Mouse (Mus musculus): ENCODE results near the gene Zyx.

Zyx gene

DNA sequence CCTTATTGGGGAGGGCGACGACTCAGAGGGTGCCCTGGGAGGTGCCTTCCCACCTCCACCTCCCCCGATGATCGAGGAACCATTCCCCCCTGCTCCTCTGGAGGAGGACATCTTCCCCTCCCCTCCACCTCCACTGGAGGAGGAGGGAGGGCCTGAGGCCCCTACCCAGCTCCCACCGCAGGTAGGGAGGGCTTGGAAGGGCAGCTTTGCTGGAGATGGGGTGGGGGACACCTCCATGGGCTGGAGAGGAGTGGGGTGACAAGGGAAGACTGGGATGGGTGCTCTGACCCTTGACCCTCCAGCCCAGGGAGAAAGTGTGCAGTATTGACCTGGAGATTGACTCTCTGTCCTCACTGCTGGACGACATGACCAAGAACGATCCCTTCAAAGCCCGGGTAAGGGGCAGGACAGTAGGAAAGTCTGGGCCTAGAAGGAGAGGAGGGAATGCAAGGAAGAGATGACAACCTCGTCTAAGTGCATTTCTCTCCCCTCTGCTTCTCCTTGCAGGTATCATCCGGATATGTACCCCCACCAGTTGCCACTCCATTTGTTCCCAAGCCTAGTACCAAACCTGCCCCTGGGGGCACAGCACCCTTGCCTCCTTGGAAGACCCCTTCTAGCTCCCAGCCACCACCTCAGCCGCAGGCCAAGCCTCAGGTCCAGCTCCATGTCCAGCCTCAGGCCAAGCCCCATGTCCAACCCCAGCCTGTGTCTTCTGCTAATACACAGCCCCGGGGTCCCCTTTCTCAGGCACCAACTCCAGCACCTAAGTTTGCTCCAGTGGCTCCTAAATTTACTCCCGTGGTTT, 1.7 kb downstream of the Zyx start:
- no peak for DNase-seq

DNA sequence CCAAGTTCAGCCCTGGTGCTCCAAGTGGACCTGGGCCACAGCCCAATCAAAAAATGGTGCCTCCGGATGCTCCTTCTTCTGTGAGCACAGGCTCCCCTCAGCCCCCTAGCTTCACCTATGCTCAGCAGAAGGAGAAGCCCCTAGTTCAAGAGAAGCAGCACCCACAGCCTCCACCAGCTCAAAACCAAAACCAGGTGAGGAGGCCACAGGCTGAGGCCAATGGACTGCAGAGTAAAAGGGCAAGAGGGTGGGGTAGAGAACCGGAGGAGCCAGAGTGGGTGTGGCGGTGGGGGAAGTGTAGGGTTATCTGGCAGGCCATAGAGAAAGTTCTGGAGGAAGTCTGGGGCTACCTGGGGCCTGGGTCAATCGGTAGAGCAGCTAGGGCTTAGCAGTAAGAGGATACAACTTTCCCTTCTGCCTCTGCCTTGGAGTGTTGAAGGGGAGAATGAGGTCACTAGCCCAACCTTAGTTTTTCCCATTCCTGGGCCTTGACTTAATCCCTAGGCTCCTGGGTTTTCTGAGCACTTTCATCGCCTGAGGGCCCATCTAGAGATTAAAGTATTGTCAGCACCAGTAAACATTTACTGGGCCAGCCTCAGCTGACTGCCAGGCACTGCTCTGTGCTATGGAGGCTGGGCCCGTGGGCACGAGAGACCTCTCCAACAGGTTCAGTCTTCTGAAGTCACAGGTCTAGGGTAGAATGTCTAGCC, 2.5 kb downstream of the Zyx start:
- no peak for DNase-seq

DNA sequence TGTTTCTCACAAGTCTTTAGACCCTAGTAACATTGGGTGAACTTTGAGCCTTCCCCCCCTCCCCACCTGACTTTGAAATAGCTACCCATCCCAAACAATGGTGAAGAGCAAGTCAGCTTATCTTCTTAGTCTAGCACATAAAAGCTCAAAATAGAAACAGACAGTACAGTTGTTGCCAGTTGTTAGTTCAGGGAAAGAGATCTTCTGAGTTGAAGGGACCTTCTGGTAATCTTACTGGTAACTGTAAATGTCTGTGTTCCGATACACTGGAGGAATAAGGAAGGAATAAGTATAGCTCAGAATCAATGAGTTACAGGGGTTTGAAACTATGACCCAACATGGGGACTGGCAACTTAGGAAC, 3.0 kb downstream of the Zyx start:
- DNase-seq, result no peak

DNA sequence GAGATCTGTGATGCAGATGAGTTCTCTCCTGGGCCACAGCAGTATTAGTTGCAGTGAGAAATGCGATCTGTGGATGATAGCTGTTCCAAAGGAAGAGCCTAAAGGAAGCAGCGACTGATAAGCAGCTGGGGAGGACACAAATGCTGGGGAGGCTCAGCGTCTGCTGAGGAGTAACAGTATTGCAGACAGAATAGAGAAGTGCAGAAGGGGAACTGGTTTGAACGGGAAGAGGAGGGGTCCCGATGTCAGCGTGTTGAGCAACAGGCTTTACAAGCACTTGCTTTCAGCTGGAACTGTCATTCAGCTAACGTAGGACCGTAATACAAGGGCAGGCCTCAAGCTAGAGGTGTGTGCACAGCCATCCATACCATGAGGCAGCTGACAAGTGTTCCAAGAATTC, 3.8 kb downstream of the Zyx start:
- DNase-seq, result no peak

DNA sequence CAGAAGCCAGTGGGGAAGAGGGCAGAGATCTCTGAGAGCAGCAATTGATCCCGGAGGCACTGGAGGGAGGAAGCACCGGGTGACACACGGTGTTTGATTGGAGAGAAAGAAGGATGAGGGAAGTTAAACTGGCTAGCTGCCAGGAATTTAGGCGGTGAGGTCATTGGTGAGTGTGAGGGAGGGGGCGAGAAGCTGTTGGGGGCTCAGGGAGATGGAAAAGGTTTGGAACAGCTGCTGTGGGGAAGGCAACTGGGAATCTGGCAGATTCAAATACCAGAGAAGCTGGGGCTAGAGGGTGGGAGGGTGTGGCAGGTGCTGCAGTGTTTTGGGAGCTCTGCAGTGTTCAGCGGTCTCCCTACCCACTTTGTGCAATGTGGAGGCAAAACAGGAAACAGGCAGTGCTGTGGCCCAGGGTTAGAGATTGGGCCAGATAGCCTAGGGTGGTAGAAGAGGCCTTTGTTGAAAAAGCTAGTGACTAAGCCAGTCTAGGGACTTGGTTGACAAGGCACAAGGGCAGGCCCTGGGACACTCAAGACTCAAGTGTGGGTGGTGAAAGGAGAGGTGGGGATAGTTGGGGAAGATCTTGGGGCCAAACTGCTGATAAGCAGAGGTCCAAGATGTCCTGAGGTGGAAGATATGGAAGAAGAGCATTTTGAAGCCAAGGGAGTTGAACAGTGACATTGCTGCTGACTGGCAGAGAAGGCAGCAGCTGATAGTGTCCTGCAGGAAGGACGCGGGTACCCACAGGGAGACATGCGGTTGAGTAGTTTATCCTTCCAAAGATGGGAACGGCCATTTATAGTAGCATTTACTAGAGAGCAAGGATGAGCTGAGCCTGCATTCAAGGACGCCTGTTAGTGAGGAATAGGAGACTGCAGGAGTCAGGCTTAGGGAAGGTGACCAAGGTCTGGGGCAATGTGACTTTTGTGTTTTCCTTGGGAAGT, 4.9 kb downstream of the Zyx start:
- no peak for DNase-seq

DNA sequence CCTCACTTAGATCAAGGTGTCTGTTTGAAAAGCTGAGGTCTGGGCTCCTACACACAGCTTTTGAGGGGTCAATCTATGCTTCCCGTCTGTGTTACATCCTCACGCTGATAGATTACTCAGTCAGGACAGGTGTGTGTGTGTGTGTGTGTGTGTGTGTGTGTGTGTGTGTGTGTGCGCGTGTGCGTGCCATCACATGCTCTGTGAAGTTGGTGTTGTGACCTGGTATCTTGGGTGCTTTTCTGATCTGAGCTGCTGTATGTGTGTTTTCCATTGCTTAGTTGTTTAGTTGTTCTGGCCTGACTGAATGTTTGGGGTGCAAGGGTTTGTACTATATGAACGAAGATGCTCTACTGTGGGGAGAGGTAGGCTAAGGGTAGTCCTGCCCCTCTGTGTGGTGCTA, 5.9 kb downstream of the Zyx start:
- DNase-seq, result no peak

DNA sequence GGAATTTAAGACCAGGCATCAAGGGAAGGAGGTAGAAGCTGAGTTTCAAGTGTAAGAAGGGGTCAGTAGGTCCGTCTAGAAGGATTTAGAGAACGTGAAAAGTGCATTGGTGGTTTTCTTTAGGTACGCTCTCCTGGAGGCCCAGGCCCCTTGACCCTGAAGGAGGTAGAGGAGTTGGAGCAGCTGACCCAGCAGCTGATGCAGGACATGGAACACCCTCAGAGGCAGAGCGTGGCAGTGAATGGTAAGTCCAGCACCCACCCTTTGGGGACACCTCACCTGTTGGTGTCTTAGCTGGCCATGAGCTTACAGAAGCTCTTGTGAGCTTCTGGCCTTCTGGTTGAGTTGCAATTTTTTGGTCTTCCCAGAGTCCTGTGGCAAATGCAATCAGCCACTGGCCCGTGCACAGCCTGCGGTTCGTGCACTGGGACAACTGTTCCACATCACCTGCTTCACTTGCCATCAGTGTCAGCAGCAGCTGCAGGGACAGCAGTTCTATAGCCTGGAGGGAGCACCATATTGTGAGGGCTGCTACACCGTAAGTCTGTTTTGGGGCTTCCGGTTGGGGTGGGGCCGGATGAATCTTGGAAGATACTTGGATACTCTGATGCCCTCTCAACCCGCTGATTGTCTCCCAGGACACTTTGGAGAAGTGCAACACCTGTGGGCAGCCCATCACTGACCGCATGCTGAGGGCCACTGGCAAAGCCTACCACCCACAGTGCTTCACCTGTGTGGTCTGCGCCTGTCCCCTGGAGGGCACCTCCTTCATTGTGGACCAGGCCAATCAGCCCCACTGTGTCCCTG, 6.6 kb downstream of the Zyx start:
- no peak for DNase-seq

DNA sequence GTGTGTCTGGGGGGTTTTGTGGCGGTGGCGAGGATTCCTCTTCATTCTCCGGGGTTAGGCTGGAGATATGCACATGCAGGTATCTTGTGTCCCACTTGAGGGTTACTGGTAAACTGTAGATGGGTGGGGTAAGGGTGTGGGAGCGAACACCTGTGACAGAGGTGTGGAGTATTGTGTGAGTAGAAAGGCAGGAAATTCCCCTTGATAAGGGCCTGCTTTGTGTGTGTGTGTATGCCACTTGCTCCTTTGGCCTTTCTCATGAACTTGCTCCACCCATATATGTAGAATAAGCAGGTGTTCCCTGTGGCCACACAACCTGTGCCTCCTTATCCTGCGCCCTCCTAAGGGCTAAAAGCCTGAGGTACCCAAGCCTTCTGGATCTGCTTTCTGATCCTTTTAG, 7.5 kb downstream of the Zyx start:
- no peak for DNase-seq

DNA sequence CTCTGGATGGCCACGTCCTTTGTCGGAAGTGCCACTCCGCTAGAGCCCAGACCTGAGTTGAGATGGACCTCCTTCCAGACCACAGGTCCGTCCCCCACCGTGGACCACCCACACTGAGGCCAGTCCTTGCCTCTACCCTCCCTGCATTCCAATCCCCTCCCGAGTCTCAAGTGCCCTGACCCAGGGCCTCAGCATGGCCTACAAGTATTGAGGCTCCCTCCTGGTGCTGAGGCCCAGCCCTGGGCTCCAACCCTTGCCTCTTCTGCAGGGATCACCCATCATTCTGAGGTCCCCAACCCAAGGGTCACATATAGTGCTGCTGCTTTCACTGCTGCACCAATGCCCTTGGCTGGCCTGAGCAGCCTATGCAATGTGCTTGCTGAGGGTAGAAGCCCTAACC, 8.5 kb downstream of the Zyx start:
- no peak for DNase-seq

DNA sequence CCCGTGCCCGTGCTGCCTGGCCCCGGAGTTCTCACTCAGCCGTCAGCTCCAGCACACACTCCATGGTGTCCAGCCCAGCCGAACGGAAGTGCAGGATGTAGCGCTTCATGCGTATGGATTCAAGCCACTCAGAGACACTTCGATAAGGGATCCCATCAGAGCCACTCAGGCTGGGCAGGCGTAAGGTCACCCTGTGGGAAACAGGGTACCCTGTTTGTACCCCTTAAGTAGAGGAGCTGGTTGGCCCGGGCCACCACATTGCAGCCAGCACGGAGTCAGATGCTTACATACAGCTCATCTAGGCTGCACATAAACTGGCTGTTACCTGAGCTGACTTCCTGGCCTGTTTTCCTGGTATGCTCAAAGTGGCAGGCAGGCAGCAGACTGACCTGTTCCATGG, 9.5 kb downstream of the Zyx start:
- DNase-seq, result no peak

DNA sequence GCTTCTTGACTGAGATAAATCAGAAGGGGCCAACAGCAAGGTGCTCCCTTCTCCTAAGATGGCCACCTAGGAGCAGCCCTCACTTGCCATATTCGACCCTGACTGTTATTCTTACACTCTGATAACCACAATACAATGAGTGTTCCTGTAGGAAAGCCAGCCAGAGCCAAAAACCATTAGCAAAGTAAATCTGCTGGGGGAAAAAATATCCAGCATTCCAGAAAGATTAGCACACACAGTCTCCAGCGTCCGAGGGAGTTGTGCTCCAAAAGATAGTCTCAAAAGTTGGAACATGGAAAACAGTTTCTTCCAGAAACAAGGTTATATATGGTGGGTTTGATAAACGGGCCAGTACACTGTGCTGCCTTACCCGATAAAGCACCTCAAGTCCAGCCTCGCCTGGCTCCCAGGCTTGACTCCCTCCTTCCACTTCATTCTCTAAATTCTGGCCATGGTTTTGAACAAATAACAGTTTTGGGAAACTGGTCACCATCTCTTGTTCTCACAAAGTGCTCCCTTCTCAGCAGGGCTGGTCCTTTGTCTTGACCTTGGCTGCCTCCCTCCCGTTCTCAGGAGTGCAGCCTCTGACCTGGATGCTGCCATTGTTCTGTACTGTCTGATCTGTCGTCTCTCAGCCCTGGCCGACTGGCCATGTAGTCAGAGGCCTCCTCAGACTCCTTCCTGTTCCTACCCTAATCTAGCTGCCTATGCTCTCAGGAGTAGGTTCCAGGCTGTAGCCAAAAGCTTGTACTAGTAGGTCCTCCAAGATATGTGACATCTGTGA, 10.1 kb downstream of the Zyx start:
- DNase-seq, result no peak

DNA sequence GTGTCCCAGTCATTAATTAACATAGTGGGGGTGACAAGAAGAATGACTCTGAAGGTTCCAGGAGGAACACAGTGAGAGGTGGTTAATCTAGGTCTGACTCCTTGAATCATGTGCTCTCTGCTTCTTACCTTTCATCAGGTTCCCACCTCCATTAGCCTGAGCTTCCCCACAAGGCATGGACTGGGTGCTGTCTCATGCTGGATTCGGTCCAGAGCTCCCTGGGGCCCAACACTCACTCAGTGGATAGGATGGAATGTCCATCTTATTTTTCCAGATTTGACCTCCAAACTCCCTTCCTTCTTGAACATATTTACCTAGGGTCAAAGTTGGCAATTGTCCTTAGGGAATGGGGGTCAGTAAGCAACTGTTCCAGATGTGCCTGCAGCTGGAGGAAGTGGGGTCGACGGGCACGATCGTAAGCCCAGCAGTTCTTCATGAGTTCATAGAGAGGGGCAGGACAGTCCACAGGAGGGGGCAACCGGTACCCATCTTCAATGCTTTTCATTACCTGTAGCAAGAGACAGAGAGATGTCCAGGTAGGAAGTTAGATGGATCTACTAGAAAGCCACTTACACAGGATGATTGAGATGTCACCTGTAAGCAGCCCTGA, 10.9 kb downstream of the Zyx start:
- no peak for DNase-seq

DNA sequence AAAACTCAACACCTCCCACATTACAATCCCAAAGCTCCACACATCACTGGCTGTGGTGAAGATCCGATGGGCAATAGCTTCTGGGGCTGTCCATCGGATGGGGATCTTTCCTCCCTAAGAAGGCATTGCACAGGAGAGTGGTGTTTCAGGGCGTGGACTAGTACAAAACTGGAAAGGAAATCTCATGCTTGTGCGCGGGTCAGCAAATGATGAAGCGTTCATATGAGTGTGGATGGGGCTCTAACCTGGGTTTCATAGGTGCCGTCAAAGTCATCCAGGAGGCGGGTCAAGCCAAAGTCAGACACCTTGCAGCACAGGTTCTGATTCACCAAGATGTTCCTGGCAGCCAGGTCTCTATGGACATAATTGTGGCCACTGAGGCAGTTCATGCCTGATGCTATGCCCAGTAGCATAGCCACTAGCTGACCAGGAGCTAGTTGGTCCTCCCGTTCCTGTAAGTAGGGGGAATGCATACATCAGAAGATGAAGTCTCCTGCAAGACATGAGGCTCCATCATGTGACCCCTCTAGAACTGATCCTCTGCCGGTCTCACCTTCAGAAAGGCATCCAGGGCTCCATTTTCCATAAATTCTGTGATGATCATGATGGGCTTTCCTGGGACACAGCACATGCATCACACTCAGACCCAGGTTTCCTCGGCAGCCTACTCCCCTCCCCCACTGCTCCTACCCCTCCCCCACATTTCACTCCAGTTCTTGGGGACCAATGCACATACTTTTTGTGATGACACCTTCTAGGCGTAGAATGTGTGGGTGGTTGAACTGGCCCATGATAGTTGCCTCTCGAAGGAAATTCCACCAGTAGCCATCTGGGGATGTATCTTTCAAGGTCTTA, 11.8 kb downstream of the Zyx start:
- DNase-seq, result no peak

DNA sequence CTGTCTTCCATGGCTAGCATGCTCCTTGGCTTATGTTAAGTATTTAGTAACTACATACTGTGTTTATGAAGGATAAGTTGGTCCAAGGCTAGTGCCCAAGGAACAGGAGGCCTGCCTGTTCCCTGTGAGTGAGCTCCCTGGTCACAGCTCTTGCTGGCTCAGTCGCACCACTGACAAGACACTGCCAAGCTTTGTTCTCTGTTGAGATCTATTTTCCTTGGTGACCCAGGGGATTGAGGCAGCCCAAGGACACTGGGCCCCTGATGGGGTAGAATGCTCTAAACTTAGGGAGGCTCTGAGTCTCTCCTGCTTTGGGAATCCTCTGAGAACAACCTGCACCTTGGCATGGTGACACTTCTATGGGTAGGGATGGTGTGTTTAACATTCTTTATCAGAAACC, 12.6 kb downstream of the Zyx start:
- DNase-seq, result no peak

DNA sequence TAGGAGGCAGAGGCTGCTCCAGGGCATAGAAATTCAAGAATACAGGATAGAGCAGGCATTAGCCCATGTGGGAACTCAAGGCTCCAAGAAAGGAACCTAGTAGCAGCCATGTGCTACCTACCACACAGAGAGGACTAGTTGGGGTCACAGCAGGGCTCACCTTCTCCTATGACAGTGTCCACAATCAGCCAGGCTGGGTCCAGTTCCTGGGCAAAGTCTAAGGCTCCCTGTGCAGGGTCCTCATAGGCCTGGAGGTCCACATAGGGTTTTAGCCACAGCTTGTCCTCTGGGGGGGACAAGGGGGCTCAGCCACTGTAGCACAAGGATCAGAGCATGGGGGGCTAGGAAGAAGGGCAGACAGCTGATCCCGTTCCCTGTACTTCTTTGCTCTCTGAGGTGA, 13.1 kb downstream of the Zyx start:
- no peak for DNase-seq

DNA sequence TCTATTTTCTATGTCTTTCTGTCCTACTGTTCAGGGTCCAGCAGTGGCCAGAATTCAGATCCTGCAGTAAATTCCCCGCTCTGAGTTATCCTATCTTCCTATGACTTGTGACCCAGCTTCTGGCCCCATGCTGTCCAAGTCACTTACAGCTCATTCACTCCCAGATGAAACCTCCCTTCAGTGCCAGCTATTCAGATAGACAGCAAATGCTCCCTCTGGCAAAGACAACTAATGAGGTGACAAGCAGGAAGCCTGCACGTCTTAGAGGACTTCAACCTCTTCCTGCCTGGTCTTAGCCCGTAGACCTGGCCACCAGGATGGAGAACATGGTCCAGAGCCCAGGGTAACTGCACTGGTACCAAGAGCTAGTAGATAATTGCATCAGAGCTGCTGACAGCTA, 13.5 kb downstream of the Zyx start:
- no peak for DNase-seq

DNA sequence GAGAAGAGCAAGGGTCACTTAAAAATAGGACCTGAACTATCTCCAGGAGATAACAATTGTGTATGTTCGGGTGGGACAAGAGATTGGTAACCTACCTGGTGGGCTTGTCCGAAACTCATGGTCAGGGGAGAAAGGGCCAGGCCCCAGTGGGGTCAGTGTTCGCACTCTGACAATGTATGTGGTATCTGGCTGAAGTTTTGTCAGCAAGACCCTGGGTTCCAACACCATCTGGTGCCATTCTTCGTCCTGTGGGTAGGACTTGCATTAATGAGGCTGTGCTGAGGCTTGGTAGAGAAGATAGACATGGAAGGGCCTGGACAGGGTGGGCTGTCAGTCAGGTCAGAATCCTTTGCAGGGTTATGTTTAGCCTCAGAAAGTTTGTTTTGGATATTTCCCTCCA, 14.6 kb downstream of the Zyx start:
- DNase-seq, result no peak

DNA sequence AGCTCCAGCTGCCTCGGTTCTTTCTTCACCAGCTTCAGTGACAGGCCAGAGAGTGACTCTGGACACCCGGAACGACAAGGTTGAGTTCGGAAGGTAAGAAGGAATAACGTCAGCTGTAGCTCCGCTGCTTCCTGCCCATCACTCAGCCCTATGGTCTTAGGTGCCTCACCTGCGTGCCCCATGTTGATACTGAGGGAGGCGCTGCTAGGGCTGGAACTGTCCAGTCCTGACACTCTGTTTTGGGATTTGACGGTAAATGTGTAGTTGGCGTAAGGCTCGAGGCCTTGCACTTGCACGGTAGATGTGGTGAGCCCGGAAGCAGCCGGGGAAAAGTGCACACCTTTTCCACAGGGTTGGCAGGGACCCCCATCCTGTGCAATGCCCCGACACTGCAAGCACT, 15.2 kb downstream of the Zyx start:
- DNase-seq, result no peak

DNA sequence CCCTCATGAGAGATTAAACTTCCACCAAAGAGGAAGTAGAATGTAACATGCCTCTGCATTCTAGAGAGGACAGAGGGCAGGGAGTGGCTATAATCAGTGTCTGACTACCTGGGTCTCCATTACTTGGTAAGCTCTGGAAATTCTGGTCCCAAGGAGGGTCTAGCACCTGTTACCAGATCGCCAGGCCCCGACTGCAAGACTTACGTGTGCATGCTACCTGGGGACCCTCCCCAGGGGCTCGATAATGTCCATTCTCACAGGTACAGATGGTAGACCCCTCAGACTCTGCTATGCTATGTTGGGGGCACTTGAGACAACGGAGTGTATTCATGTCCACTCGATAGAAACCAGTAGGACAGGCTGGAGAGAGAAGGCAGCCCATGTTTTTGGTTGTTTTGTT, 15.8 kb downstream of the Zyx start:
- no peak for DNase-seq

DNA sequence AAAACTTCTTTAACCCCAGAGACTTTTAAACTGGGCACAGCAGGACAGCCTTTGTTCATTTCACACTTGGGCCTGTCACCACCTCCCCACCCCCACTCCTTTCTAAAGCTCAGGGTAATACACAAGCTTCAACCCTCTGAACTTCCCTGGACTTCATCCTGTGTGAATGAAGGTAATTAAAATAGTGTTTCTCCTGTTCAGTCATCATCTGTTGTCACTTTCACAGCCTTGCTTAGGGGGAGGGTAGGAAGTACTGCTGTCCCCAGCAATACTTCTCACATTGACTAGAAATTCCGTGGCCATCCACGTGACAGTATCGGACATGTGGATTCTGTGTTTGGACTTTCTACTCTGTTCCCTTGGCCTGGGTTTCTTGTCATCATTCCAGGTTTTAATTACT, 20.4 kb downstream of the Zyx start:
- peak; percentile 53 for DNase-seq
